Mouse (Mus musculus) brain, adult 2 months (tissue): ENCODE data around the gene Ppp1r9b.

ENCODE experiments used
- DNase-seq: peaks from one replicate; pipeline ENCODE4 v3.0.0; 2011; ENCODE audit warnings: low read depth, low spot score

The Ppp1r9b gene

GRCm38 (mm10) chr11:94978178-94978915 lies 12.5 kb upstream of the Ppp1r9b start:
- no peak for DNase-seq

- peak; percentile 99 for DNase-seq
Observed at GRCm38 (mm10) chr11:94978947-94979346, 11.9 kb upstream of the Ppp1r9b start.

GRCm38 (mm10) chr11:94979462-94980179 lies 11.2 kb upstream of the Ppp1r9b start:
- DNase-seq, result no peak

- peak; percentile 72 for DNase-seq
Observed at GRCm38 (mm10) chr11:94985140-94985539, 5.7 kb upstream of the Ppp1r9b start.

- DNase-seq, result no peak
Observed at GRCm38 (mm10) chr11:94985822-94986221, 5.0 kb upstream of the Ppp1r9b start.

- DNase-seq, result no peak
Observed at GRCm38 (mm10) chr11:94986435-94986834, 4.4 kb upstream of the Ppp1r9b start.

GRCm38 (mm10) chr11:94987341-94987740 lies 3.5 kb upstream of the Ppp1r9b start:
- no peak for DNase-seq

- no peak for DNase-seq
Observed at GRCm38 (mm10) chr11:94987851-94988250, 3.0 kb upstream of the Ppp1r9b start.

- DNase-seq, result no peak
Observed at GRCm38 (mm10) chr11:94988780-94989561, 1.9 kb upstream of the Ppp1r9b start.

GRCm38 (mm10) chr11:94989562-94990017 lies 1.2 kb upstream of the Ppp1r9b start:
- DNase-seq, result peak; percentile 99

- DNase-seq, result no peak
Observed at GRCm38 (mm10) chr11:94990102-94990748, 610 bp upstream of the Ppp1r9b start.

GRCm38 (mm10) chr11:94991641-94992479 lies 1.0 kb downstream of the Ppp1r9b start:
- peak; percentile 68 for DNase-seq

GRCm38 (mm10) chr11:94992480-94992753 lies 1.6 kb downstream of the Ppp1r9b start:
- no peak for DNase-seq

GRCm38 (mm10) chr11:94992754-94993606 lies 2.1 kb downstream of the Ppp1r9b start:
- DNase-seq, result peak; percentile 73

GRCm38 (mm10) chr11:94994208-94994814 lies 3.5 kb downstream of the Ppp1r9b start:
- DNase-seq, result peak; percentile 59

GRCm38 (mm10) chr11:94994947-94995772 lies 4.3 kb downstream of the Ppp1r9b start:
- DNase-seq, result no peak

- DNase-seq, result peak; percentile 80
Observed at GRCm38 (mm10) chr11:94996101-94996500, 5.3 kb downstream of the Ppp1r9b start.

GRCm38 (mm10) chr11:94996984-94997383 lies 6.1 kb downstream of the Ppp1r9b start:
- DNase-seq, result no peak

GRCm38 (mm10) chr11:94997596-94997995 lies 6.8 kb downstream of the Ppp1r9b start:
- DNase-seq, result no peak
